25 mouse cellular contexts compared by ENCODE assay signal in genomic region chr12:75473021-75473420, GRCm38 (mm10). TPM values are rescaled to one million over a fixed set of nuclear protein-coding genes. Genes with fewer than 3 reads are reported as not detected.
DNase-seq lines count a peak whose midpoint lies in the region; ATAC-seq lines count a peak whose summit lies in the region.
"Had no signal": no experiment of that assay in that cellular context is flagged by ENCODE, and none has a peak within 500 bp of the region (broad histone marks: within the 10 kb centered on the region; RNA-seq: fewer than 3 reads in every experiment).

No protein-coding gene starts in this region.

- no peak overlapping the region for H3K9ac ChIP-seq in heart, embryonic 11.5 days (ENCODE audit: low read depth, low read length)
- no peak overlapping the region for H3K9ac ChIP-seq in liver, embryonic 16.5 days (ENCODE audit: low read depth, low read length)
- H3K9ac ChIP-seq: forebrain, embryonic 13.5 days; heart, embryonic 12.5 days; lung, embryonic 15.5 days; midbrain, embryonic 13.5 days had no signal

- H3K36me3 ChIP-seq in heart, embryonic 11.5 days (ENCODE audit: control insufficient read depth, insufficient read depth, low read length), result 0 out of 2 replicates have a peak, but pooled peaks cover 3% of the 10 kb centered on the region
- H3K36me3 ChIP-seq in liver, embryonic 16.5 days (ENCODE audit: control insufficient read depth, insufficient read depth), result no peaks in the 10 kb centered on the region
- H3K36me3 ChIP-seq: lung, embryonic 15.5 days had no signal

- 90% methylated on average over 2 of the region's 2 CpGs for WGBS in heart, embryonic 11.5 days (ENCODE audit: insufficient replicate concordance)
- WGBS in liver, embryonic 16.5 days (ENCODE audit: insufficient replicate concordance), result 84% methylated on average over 2 of the region's 2 CpGs

- H3K4me2 ChIP-seq in heart, embryonic 11.5 days, result no peak overlapping the region
- H3K4me2 ChIP-seq in liver, embryonic 16.5 days (ENCODE audit: low read depth, low read length), result no peak overlapping the region
- H3K4me2 ChIP-seq: forebrain, embryonic 13.5 days; heart, embryonic 12.5 days; lung, embryonic 15.5 days; midbrain, embryonic 13.5 days had no signal

- DNase-seq in heart, adult 11 months, result peak; percentile 1
- no peak for DNase-seq in liver
- DNase-seq in kidney, adult 9 months, result peak; percentile 94
- peak; percentile 69 to 89 for DNase-seq in kidney, postnatal 25 days
- no peak for DNase-seq in right cerebral cortex, postnatal 10 days (ENCODE audit: low spot score in 2 of 2)
- DNase-seq: adrenal gland, postnatal 14 days; cerebellum, adult 9-10 months; gastrocnemius, adult 2 months; heart, postnatal 10 days; retina, postnatal 1 day had no signal

- no peaks in the 10 kb centered on the region for H3K27me3 ChIP-seq in heart, embryonic 11.5 days (ENCODE audit: control insufficient read depth, insufficient read depth, low read length)
- no peaks in the 10 kb centered on the region for H3K27me3 ChIP-seq in liver, embryonic 16.5 days (ENCODE audit: control insufficient read depth, insufficient read depth, low read depth, low read length)
- H3K27me3 ChIP-seq: forebrain, embryonic 13.5 days; heart, embryonic 12.5 days; lung, embryonic 15.5 days; midbrain, embryonic 13.5 days had no signal

- H3K9me3 ChIP-seq in heart, embryonic 11.5 days (replicated peaks; ENCODE audit: control insufficient read depth, low read length), result no peaks in the 10 kb centered on the region
- no peaks in the 10 kb centered on the region for H3K9me3 ChIP-seq in liver, embryonic 16.5 days (replicated peaks; ENCODE audit: control insufficient read depth, low read length)
- H3K9me3 ChIP-seq: forebrain, embryonic 13.5 days; heart, embryonic 12.5 days; lung, embryonic 15.5 days; midbrain, embryonic 13.5 days had no signal

- no peak for ATAC-seq in heart, embryonic 11.5 days (replicated peaks; ENCODE audit: insufficient number of reproducible peaks, low FRiP score, low TSS enrichment)
- ATAC-seq in liver, embryonic 16.5 days (ENCODE audit: low read depth), result peak; percentile 88
- ATAC-seq in activated CD4-positive, CD25-positive, alpha-beta regulatory T cell, adult 4 months, result no peak
- ATAC-seq: forebrain, embryonic 13.5 days; hindbrain, postnatal 0 days; midbrain, embryonic 13.5 days had no signal

- H3K4me3 ChIP-seq in heart, embryonic 11.5 days (ENCODE audit: low read depth, low read length), result no peak overlapping the region
- H3K4me3 ChIP-seq in liver, embryonic 16.5 days (ENCODE audit: low read depth, low read length), result no peak overlapping the region
- H3K4me3 ChIP-seq: forebrain, embryonic 13.5 days; gastrocnemius, adult 2 months; heart, embryonic 12.5 days; left cerebral cortex, adult 2 months; lung, embryonic 15.5 days; midbrain, embryonic 13.5 days had no signal

- no peaks in the 10 kb centered on the region for H3K4me1 ChIP-seq in heart, embryonic 11.5 days (ENCODE audit: control insufficient read depth, insufficient read depth, low read length)
- H3K4me1 ChIP-seq in liver, embryonic 16.5 days (ENCODE audit: control insufficient read depth, low read depth, low read length), result no peaks in the 10 kb centered on the region; the same call in 1 of the 2 replicates

- H3K27ac ChIP-seq in heart, embryonic 11.5 days (ENCODE audit: low read depth, low read length), result no peak overlapping the region
- H3K27ac ChIP-seq in liver, embryonic 16.5 days (ENCODE audit: low read length), result peak overlapping the region; percentile 72
- H3K27ac ChIP-seq: forebrain, embryonic 13.5 days; gastrocnemius, adult 2 months; hindbrain, postnatal 0 days; left cerebral cortex, adult 2 months; lung, embryonic 15.5 days; midbrain, embryonic 13.5 days had no signal

RNA-seq across cellular contexts. Expression of gene Gphb5, which starts 56.4 kb away (rescaled TPM):
- not detected in 2 replicates for polyA plus RNA-seq in heart, embryonic 11.5 days (2014; fragmentation: Nextera tagmentation; extraction: Ambion mirVana)
- polyA plus RNA-seq in liver, embryonic 16.5 days (2015; fragmentation: Nextera tagmentation; extraction: Ambion mirVana), result not detected in 2 replicates
- polyA plus RNA-seq in activated CD4-positive, CD25-positive, alpha-beta regulatory T cell, adult 4 months (2017; shearing (Covaris generic)), result not detected
- polyA plus RNA-seq: forebrain, embryonic 13.5 days; frontal cortex, adult 2 months; heart, embryonic 12.5 days; hindbrain, embryonic 11.5 days; hindbrain, postnatal 0 days; limb, embryonic 14.5 days; lung, embryonic 15.5 days; midbrain, embryonic 13.5 days; neural tube, embryonic 11.5 days; spleen, adult 2 months; testis, adult 2 months had no signal

Comparison
In these comparisons a context has a peak if more than half of its experiments do, and no peak if none do; other contexts are left out.
1. DNase-seq: peak in heart, adult 11 months (single experiment), kidney, adult 9 months (single experiment) and kidney, postnatal 25 days (2 of 2); none in liver (single experiment) and right cerebral cortex, postnatal 10 days (0 of 2).